Mouse (Mus musculus): ENCODE measurements at regions not wholly inside any gene's neighbourhood (a gene's known extent, or its start where the extent isn't known, plus 50 kb on each side); places are given as distances from the start of the nearest gene placed in this dataset.

DNA sequence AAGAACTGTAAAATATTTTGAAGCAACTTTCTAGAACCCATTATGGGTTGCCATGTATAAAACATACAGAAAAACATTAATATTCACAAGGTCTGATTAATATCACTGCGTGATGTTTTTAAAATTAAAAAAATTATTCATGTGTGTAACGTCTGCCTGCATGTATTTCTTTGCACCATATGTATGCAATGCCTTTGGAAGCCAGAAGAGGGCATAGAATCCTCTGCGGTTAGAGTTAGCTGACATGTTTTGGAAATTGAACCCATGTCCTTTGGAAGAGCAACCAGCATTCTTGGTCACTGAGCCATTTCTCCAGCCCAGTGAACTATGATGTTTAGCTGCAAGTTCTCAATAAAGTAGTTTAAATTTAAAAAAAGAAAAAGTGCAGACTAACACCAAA lies 4958.8 kb upstream of the Gm7489 start:
- TF ChIP-seq MYOG (IDR thresholded peaks at IDR 0.05; ENCODE audit: control insufficient read depth, extremely low read depth, insufficient read length) (no peak), CTCF (IDR thresholded peaks at IDR 0.05; ENCODE audit: control insufficient read depth, insufficient read depth, insufficient read length) (no peak), CEBPB (IDR thresholded peaks at IDR 0.05; ENCODE audit: low read depth) (no peak), MAX (IDR thresholded peaks at IDR 0.05) (no peak)
